Comparison of ENCODE assay signal across 9 mouse cellular contexts in genomic region chr8:116814118-116814851, GRCm38 (mm10).
DNase-seq lines count a peak whose midpoint lies in the region; ATAC-seq lines count a peak whose summit lies in the region.
"Had no signal": no experiment of that assay in that cellular context is flagged by ENCODE, and none has a peak within 500 bp of the region (broad histone marks: within the 10 kb centered on the region; RNA-seq: fewer than 3 reads in every experiment).

No protein-coding gene starts in this region.

- DNase-seq in right cerebral cortex, postnatal 14 days, result peak; percentile 17
- DNase-seq in right cerebral cortex, adult 18-20 months, result no peak
- DNase-seq in cerebellum, adult 11-12 months, result peak; percentile 78
- peak; percentile 35 to 38 for DNase-seq in gastrocnemius, postnatal 36 days
- peak; percentile 81 for DNase-seq in kidney, adult 9 months
- DNase-seq in ovary, adult 18-20 months (ENCODE audit: low spot score), result peak; percentile 69
- no peak for DNase-seq in forebrain, embryonic 11.5 days (ENCODE audit: low spot score)
- no peak for DNase-seq in thymus, postnatal 25 days
- DNase-seq: liver, embryonic 13.5 days had no signal

- intact Hi-C loops in gastrocnemius, postnatal 36 days (cut with DNase I), result no loop called here

- H3K9me3 ChIP-seq in forebrain, embryonic 11.5 days (ENCODE audit: control insufficient read depth, low read length), result no peaks in the 10 kb centered on the region
- H3K9me3 ChIP-seq: liver, embryonic 13.5 days had no signal

- 64% methylated on average over 10 of the region's 10 CpGs for WGBS in forebrain, embryonic 11.5 days

- ATAC-seq in forebrain, embryonic 11.5 days (replicated peaks; ENCODE audit: low FRiP score), result no peak

- H3K4me3 ChIP-seq in forebrain, embryonic 11.5 days (ENCODE audit: low read depth, low read length), result no peak overlapping the region
- H3K4me3 ChIP-seq: liver, embryonic 13.5 days had no signal

- no peaks in the 10 kb centered on the region for H3K36me3 ChIP-seq in forebrain, embryonic 11.5 days (ENCODE audit: control insufficient read depth, insufficient read depth, low read length)
- H3K36me3 ChIP-seq: liver, embryonic 13.5 days had no signal

- H3K9ac ChIP-seq in forebrain, embryonic 11.5 days (ENCODE audit: low read length), result no peak overlapping the region
- H3K9ac ChIP-seq: liver, embryonic 13.5 days had no signal

- H3K4me2 ChIP-seq in forebrain, embryonic 11.5 days (ENCODE audit: low read depth, low read length, severe bottlenecking), result no peak overlapping the region
- H3K4me2 ChIP-seq: liver, embryonic 13.5 days had no signal

- H3K27me3 ChIP-seq in forebrain, embryonic 11.5 days (ENCODE audit: control insufficient read depth, insufficient read depth, low read length), result no peaks in the 10 kb centered on the region
- H3K27me3 ChIP-seq: liver, embryonic 13.5 days had no signal

- no peaks in the 10 kb centered on the region for H3K4me1 ChIP-seq in forebrain, embryonic 11.5 days (replicated peaks; ENCODE audit: control insufficient read depth, insufficient read depth, low read length)
- H3K4me1 ChIP-seq: liver, embryonic 13.5 days had no signal

- no peak overlapping the region for H3K27ac ChIP-seq in forebrain, embryonic 11.5 days (ENCODE audit: low read depth, low read length)
- H3K27ac ChIP-seq: liver, embryonic 13.5 days had no signal

Comparison
In these comparisons a context has a peak if more than half of its experiments do, and no peak if none do; other contexts are left out.
1. DNase-seq: peak in right cerebral cortex, postnatal 14 days (single experiment), cerebellum, adult 11-12 months (single experiment), gastrocnemius, postnatal 36 days (2 of 2), kidney, adult 9 months (single experiment) and ovary, adult 18-20 months (single experiment); none in right cerebral cortex, adult 18-20 months (single experiment), forebrain, embryonic 11.5 days (single experiment) and thymus, postnatal 25 days (single experiment).